Mouse (Mus musculus) heart, postnatal 25 days (tissue): ENCODE results near the gene Tnf. TPM values are rescaled to one million over a fixed set of nuclear protein-coding genes. Genes with fewer than 3 reads are reported as not detected.
"Not testable (repeated sequence)": the region's sequence is repeated elsewhere in the genome, so short reads cannot be mapped to it uniquely, and the experiment has no call there.

Experiments
- DNase-seq: peaks from one replicate; pipeline ENCODE4 v3.0.0; 2022; ENCODE audit warnings: low spot score
- intact Hi-C: fragments of 180-260 bp; cut with DNase I; formaldehyde crosslinking; loops from one replicate; pipeline ENCODE4 v1.15.1; 2025
- total RNA-seq, 2 experiments: library from RNA; stranded (reverse); gene quantifications; 2 replicates each; pipeline ENCODE4 v1.2.3; 2021

Gene Tnf
- total RNA-seq, 2 experiments from 2014 or later, result 0.56 to 0.60 TPM

DNA sequence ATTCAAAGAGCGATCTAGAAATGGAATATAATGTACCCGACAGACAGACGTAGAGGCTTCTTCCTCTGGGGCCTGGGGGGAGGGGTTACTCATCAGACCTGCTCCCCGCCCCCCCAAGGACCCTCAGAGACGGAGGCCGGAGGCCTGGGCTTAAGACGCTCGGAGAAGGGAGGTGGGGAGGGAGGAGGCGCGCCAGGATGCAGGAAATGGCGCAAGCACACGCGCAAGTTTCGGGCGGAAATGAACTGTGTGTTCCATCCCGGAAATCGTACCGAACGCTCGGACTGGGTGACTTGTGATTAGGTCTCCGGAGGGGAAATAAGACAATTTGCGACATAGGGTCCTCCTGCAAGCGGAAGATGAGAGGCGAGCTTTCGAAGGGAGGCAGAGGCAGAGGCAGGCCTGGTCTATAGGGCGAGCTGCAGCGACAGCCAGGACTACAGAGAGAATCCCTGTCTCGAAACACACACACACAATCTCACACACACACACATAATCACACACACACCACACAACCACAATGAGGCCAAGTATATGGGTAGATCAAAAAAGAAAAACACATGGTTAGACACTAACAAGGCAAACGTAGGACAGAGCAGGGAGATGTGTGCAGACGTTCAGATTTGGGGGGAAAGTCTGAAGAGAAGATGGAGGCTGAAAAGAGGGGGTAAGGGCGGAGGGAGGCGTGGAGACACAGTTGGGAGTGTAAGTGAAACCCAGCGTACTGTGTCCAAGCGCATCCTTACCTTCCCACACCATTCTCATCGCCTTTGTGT is 34.0 kb upstream of the Tnf start, which contains the start of gene Nfkbil1:
Gene Nfkbil1 (minus strand): TSS at position 179 of the 776 bp plus-strand sequence.
- intact Hi-C loops, result loop anchor here (5.0 to 10.0 kb wide), 3 partner anchors 114 to 234 kb away; partner anchors contain the start of genes Csnk2b, Gpank1, Sapcd1 and Vars

DNA sequence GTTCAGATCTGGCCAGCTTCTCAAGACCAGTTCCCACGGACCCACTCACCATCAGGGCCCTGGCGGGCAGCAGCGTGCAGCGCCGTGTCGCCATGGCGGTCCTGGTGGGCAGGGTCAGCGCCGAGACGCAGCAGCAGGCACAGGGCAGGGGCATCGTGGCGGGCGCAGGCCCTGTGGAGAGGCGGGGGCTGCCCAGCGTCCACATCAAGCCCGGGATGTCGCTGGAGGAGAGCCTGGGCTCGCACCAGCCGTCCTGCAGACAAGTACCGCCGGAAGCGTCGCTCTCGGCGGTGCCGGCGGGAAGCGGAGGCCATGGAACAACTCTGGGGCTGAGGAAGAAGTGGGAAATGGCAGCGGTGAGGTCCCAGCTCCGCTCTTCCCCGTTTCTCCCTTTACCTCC is 33.1 kb upstream of the Tnf start:
- intact Hi-C loops, result loop anchor here (5.0 to 10.0 kb wide), 3 partner anchors 113 to 233 kb away; partner anchors contain the start of genes Csnk2b, Gpank1, Sapcd1 and Vars
- peak; percentile 31 for DNase-seq

More for the DNA sequence above, 34.0 kb upstream of the Tnf start, which contains the start of gene Nfkbil1:
- peak; percentile 86 for DNase-seq

DNA sequence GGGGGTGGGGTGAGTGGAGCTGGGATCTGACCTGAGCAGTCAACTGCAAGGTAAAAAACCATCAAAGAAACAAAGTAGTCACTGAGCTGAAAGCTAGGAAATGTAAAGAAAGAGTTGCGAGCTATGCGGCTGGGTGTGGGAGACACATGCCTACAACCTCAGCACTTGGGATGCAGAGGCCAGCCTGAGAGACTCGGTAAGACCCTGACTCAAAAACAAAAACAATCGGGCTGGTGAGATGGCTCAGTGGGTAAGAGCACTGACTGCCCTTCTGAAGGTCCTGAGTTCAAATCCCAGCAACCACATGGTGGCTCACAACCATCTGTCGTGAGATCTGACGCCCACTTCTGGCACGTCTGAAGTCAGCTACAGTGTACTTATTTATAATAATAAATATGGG is 32.3 kb upstream of the Tnf start:
- intact Hi-C loops, result loop anchor here (10.0 kb wide), 1 partner anchor 209 kb away; the partner anchor contains the start of gene Sapcd1
- DNase-seq, result not testable (repeated sequence)

DNA sequence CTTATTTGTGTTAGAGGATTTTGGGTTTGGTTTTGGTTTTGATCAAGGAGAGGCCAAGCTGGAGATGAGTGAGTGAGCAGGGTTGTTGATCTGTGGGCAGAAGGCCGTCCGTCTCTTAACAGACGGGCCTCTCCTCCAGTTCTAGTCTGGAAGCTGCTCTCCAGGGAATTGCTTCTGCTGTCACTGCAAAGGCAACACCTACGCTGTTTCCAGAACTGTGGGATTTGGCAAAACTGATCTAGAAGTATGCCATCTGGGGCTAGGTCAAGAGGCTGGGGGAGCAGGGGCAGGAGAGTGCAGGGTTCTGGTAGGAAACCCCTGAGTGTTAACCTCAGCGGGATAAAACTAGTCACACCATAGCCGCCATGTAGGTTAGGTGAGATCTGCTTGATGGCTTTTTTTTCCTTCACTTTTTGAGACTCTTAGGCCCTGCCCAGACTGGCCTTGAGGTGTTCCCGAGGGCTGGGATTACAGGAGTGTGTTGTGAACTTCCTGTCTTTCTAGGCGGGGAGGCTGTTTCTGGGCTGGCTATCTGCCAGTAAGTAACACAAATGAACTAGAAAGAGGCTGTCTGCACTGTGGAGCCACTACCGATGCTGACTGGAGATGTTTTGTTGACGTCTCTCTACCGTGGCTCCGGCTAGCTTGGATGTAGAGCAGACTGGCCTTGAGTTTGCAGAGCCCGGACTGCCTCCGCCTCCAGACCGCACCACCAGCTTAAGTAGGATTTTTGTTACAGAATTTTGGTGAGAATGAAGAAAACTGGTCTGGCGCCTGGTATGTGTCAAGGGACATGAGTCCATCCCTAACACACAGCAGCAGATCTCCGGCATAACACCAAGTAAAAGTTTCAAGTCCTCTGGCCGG is 31.5 kb upstream of the Tnf start, which contains the start of gene Atp6v1g2:
Gene Atp6v1g2 (plus strand): TSS at position 547 of the 867 bp plus-strand sequence.
- no peak for DNase-seq
- intact Hi-C loops, result loop anchor here (10.0 kb wide), 1 partner anchor 209 kb away; the partner anchor contains the start of gene Sapcd1

DNA sequence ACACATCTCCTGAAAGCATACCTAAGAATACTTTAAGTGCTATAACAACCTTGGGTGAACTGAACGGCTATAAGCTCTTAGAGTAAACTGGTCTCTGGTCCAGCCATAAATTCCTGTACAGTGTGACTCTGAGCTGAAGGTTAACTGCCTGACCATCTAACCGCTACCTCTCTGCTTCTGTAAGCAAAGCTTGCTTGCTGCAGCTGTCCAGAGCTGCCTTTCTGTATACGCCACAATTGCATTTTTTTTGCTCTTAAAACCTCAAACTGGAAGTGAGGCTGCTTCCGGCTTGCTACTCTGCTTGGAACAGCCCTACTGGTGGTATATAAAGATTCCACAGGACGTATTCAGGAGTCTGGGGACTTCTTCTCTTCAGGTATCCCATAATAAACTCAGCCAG is 30.9 kb upstream of the Tnf start:
- no peak for DNase-seq
- intact Hi-C loops, result loop anchor here (1.0 to 10.0 kb wide), 3 partner anchors 54 to 208 kb away; partner anchors contain the start of gene Sapcd1

DNA sequence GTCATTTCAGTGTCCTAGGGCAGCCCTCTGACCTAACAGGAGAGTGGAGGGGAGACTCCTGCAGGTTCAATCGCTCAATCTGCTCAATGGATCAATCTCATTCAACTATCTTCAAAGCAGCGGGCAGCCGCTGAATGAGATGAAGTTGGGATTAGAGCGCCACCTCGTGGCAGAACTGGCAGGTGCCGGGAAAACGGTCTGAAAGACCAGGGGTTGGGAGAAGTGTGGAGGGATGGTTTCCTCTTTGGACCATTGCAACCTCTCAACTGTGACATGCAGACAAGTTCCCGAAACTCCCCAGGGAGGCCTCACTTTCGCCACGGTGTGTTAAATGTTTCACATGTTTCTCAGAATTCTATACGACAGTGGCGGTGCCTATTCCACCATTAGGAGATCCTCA is 30.2 kb upstream of the Tnf start:
- intact Hi-C loops, result loop anchor here (1.0 to 10.0 kb wide), 3 partner anchors 54 to 207 kb away; partner anchors contain the start of gene Sapcd1
- peak; percentile 42 for DNase-seq

DNA sequence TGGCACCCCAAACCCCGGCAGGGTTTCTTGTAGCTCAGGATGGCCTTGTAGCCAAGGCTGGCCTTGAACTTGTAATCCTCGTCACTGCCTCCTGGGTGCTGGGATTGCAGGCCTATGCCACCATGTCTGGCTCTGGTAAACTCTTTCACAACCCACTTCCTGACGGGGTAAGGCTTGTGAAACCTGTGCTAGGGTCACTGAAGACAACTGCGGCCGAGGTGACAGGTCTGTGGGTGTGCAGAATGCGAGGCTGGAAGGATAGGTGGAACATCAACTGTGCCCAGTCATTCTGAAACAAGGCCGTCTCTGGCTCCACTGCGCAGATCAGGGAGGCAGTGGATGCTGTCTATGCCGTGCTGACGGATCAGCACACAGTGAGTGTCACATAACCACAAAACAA is 29.2 kb upstream of the Tnf start:
- DNase-seq, result no peak
- intact Hi-C loops, result loop anchor here (10.0 kb wide), 1 partner anchor 206 kb away; the partner anchor contains the start of gene Sapcd1

DNA sequence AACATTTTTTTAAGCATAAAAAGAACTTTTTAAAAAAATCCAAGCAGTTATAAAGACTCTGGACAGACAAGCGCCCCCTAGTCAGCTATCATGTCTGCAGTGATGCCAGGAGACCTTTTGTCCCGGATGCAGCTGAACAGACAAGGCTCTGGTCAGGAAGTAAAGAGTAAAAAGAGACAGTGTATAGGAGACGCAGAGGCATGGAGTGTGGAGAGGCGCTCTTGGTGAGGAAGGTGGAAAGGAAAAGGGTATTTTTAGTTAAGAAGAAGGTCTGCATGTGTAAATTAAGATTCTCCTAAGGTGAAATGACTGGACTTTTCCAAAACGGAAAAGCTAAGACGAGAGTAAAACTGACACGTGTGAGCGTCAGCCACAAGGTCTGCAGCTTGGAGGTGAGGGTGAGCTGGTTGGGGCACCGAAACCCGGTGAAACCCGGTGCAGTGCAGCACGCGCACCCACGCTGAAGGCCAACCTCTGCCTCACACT is 24.8 kb upstream of the Tnf start:
- DNase-seq, result no peak
- intact Hi-C loops, result no loop called here

DNA sequence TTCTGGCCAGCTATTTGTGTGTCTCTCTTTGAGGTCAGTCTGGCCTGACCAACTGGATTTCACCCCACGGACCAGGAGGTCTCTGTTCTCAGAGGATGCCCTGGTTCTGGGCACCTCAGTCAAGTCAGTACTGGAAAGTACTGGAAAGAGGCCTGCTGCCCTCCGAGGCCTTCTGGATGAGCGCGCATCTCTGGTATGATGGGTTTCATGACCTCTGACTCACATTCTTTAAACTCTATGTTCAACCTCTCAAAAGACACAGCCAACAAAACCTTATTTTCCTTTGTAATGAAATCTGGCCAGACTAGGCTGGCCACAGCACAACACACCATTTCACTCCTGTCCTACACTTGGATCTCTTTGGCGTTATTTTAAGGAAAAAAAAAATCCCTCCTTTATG is 23.6 kb upstream of the Tnf start:
- no peak for DNase-seq
- intact Hi-C loops, result no loop called here

DNA sequence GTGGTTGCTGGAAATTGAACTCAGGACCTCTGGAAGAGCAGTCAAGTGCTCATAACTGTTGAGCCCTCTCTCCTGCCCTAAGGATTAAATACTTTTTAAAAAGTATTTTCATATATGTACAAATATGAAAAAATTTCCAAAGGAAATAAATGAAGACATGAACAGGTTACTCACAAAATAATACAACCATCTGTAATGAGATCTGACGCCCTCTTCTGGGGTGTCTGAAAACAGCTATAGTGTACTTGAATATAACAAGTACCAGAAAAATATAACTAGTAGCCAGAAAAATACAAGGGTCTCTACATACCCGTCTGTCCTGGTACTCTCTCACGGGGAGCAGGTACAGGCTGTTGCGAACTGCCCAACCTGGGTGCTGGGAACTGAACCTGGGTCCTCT is 22.8 kb upstream of the Tnf start:
- intact Hi-C loops, result no loop called here
- no peak for DNase-seq

DNA sequence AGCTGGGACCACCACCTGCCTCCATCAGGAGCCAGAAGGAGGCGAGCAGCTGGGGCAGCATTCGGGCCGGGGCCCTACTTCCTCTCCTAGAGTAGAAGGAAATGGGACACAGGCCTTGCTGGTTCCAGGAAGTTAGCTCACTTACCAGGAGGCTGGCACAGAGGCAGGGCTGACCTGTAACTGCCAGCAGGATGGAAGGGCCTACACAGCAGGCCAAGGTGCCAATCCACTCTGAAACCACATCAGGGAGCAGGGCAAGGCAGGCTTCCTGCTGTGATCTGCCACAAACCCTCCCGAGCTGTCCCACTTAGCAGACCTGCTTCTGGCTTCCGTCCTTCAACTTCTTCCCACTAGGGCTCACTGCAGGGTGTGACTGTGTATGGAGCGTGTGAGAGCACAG is 20.5 kb upstream of the Tnf start:
- no peak for DNase-seq
- intact Hi-C loops, result loop anchor here (2.0 kb wide), 1 partner anchor 23 kb away; no protein-coding TSS in a partner anchor

DNA sequence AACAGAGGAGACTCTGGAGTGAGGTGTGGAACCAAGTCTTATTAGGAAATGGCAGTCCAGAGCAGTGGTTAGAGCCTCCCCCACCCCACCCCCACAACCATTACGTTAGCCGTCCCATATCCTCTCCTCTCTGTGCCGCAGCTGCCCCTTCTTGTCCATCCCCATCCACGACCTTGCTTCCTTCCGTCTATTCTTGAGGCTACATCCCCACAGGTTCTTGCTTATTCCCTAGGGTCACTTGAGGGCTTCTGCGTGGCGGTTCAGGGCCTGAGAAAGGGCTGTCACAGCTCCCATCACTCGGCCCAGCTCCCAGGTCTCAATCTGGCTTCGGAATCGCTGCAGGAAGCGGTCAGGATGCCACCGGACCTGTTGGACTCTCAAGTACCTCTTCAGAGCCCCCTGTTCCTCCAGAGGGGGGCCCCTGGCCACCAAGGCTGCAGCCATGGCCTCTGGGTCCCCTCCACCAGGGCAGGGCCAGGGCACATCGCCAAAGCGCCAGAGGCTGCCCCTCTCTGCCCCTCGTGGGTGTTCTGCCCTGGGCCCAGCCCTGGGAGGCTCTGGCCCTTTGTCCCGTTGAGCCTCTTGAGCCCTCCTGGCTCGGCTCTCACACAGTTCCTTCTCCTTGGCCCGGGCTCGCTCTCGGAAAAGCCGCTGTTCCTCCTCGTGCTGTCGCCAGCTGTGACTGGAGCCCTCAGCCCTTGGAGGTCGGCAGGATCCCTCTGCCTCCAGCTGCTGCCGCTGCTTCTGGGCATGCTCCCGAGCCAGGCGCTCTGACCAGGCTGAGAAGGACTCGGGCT is 18.5 kb upstream of the Tnf start, which contains the start of gene Gm16181:
Gene Gm16181 (plus strand): TSS at position 679 of the 797 bp plus-strand sequence.
- DNase-seq, result peak; percentile 47
- intact Hi-C loops, result no loop called here

DNA sequence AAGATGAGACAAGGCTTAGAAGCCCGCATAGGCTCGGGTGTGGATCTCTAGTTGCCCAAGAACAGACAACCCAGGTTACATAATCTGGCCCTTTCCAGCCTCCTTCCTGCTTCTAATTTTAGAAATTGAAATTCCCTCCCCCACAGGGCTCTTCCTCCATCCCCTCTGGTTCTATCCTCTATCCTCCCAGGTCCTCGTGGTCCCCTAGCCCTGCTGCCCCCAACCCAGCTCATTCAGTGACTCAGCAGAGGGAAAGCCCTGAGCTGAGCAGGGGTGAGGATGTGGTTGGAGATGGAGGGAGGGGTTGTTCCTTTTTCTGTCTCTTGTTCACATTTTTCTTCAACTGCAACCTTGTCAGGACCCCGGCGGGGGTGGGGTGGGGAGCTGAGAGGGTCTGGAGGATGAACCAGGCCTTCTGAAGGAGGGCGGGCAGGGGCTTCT is 17.8 kb upstream of the Tnf start:
- intact Hi-C loops, result no loop called here
- DNase-seq, result no peak

DNA sequence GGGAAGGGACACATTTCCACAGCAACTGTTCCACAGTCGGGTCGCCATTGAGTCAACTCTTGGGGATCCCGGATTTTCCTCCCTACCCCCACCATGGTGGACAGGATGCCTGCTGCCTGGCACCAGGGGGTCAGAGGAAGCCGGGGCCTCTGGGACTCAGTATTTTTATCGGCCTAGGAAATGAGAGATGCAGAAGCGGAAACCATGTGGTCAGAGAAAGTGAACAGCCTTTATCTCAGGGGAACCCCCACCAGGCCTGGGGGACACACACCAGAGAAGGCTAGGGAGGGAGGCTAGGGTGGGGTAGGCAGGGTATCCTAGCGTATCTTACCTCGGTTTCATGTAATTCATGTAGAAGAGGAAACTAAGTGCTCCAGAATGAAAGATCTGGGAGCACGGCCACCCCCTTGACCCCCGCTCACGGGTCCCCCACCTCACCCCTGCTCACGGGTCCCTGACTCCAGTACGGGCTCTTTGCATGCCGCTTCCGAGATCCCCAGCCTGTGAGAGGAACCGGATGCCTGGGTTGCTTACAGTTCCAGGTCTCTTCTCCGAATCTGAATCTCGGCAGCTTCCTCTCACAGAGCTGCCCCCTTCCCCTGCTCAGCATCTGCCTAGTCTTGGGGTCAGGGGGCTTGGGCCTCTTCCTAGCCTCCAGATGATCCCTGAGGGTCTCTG is 16.8 kb upstream of the Tnf start:
- DNase-seq, result peak; percentile 47
- intact Hi-C loops, result no loop called here

DNA sequence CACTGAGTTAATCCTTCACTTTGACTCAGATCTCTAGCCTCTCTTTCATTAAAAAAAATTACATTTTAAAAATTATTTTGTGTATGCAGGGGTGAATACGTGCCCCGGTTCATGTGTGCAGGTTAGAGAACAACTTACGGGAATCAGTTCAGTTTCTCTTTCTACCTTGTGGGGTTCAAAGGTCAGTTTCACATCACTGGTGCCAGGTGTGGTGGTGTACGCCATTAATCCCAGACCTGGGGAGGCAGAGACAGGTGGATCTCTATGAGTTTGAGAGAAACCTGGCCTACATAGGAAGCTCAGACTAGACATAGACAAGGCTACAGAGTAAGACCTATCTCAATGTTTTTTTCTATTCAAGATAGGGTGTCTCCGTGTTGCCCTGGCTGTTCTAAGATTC is 11.3 kb upstream of the Tnf start:
- no peak for DNase-seq
- intact Hi-C loops, result no loop called here

DNA sequence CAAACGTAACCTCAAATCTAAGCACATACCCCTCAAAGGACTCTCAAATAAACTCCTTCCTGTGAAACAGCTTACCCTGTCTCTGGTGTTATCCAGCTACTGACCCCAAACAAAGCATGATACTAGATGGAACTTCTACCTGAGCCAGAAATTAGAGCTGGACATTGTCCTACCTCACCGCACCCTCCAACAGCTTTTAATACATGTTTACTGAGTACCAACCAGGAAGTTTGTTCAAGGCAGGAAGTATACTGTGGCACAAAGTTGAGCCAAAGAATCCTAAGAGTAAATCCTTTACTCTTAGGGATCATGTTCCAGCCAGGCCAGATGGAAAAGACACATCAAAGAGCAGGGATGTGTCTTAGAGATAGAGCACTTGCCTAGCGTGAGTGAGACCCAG is 8.8 kb upstream of the Tnf start:
- intact Hi-C loops, result no loop called here
- DNase-seq, result no peak

DNA sequence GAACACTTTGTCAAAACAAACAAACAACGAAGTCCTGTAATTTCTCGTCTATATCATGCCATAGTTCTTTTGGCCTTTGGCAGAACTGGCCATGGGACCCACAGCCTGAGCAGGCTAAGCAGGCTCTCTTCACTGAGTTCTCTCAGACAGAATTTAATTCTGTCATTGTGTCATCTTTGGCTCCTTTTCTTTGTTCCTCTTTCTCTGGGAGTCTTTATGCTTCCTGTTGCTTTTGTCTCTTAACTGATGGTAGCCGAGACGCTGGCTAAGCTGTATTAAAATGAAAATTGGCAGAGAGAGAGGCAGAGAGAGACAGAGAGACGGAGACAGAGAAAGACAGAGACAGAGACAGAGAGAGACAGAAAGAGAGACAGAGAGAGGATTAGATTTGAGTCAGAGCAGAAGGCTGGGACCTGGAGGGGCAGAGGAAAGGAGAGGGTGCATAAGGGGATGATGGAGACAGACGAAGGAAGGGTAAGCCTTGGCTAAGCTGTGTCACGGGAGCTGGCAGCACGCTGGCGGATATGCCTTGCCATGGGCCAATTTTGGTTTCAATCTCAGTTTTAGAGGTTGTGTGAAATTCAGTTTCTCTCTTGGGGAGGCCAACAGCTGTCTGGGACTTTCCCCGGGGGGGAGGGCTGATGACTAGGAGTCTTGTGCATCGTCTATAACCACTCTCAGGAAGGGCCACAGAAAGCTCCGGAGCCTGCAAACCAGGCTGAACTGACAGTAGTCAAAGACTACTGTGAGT is 8.2 kb upstream of the Tnf start:
- DNase-seq, result no peak
- intact Hi-C loops, result no loop called here

DNA sequence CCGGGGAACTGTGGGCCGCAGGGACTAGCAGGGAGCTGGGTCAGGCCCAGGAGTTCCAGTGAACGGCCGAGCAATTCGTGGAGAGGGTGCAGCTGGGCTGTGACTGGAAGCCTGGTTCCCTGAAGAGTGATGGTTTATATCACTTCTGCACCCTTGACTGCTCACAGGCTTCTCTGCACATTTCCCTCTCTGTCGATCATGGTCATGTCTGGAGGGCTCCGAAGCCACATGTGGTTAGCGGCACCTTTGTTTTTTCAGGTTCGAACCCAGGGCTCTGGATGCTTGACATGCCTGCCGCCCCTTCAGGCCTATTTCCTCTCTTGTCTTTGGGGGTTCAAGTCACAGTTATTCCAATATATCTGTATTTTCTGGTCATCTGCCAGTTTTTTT is 3.6 kb upstream of the Tnf start:
- intact Hi-C loops, result no loop called here
- no peak for DNase-seq
